7 mouse cellular contexts compared by ENCODE assay signal in genomic region chr9:87419376-87419775, GRCm38 (mm10).
DNase-seq lines count a peak whose midpoint lies in the region; ATAC-seq and TF ChIP-seq lines count a peak whose summit lies in the region.

No protein-coding gene starts in this region.

- no peak overlapping the region for H3K4me3 ChIP-seq in midbrain, postnatal 0 days (ENCODE audit: low read depth, low read length)

- no peak overlapping the region for H3K4me2 ChIP-seq in midbrain, postnatal 0 days (ENCODE audit: low read depth, low read length, poor library complexity, severe bottlenecking)

- peak; percentile 5 to 16 for DNase-seq in urinary bladder, adult 18-20 months (ENCODE audit: low spot score in 2 of 2)
- DNase-seq in urinary bladder, adult 2 months (ENCODE audit: low spot score) = no peak
- DNase-seq in cerebellum, postnatal 36 days = peak; percentile 33 to 36
- peak; percentile 18 to 72 for DNase-seq in frontal cortex, postnatal 14 days (ENCODE audit: low spot score in 2 of 2)
- peak; percentile 39 to 42 for DNase-seq in layer of hippocampus, postnatal 36 days
- peak; percentile 72 for DNase-seq in midbrain, postnatal 0 days (ENCODE audit: low spot score)
- no peak for DNase-seq in natural killer cell, adult 2 months (ENCODE audit: low spot score in 2 of 2)

- no peaks in the 10 kb centered on the region for H3K9me3 ChIP-seq in midbrain, postnatal 0 days (ENCODE audit: low read length)

- H3K27me3 ChIP-seq in midbrain, postnatal 0 days (ENCODE audit: insufficient read depth, low read length) = no peaks in the 10 kb centered on the region

- no peak overlapping the region for H3K27ac ChIP-seq in midbrain, postnatal 0 days (ENCODE audit: low read depth, low read length)

- 0 out of 2 replicates have a peak, but pooled peaks have one; percentile 38 for ATAC-seq in midbrain, postnatal 0 days (ENCODE audit: low FRiP score)

- no peaks in the 10 kb centered on the region for H3K36me3 ChIP-seq in midbrain, postnatal 0 days (ENCODE audit: insufficient read depth, low read length)

- no peak overlapping the region for H3K9ac ChIP-seq in midbrain, postnatal 0 days (replicated peaks; ENCODE audit: low read length, poor library complexity, severe bottlenecking)

- TF ChIP-seq CTCF in midbrain, postnatal 0 days (IDR thresholded peaks at IDR 0.05) = peak; percentile 83

- WGBS in midbrain, postnatal 0 days = 12% methylated on average over 12 of the region's 12 CpGs

- H3K4me1 ChIP-seq in midbrain, postnatal 0 days (ENCODE audit: insufficient read depth, low read length) = no peaks in the 10 kb centered on the region

Comparison
In these comparisons a context has a peak if more than half of its experiments do, and no peak if none do; other contexts are left out.
1. DNase-seq: peak in urinary bladder, adult 18-20 months (2 of 2), cerebellum, postnatal 36 days (2 of 2), frontal cortex, postnatal 14 days (2 of 2), layer of hippocampus, postnatal 36 days (2 of 2) and midbrain, postnatal 0 days (single experiment); none in urinary bladder, adult 2 months (single experiment) and natural killer cell, adult 2 months (0 of 2).